19 mouse cellular contexts compared by ENCODE assay signal in the genomic region with DNA sequence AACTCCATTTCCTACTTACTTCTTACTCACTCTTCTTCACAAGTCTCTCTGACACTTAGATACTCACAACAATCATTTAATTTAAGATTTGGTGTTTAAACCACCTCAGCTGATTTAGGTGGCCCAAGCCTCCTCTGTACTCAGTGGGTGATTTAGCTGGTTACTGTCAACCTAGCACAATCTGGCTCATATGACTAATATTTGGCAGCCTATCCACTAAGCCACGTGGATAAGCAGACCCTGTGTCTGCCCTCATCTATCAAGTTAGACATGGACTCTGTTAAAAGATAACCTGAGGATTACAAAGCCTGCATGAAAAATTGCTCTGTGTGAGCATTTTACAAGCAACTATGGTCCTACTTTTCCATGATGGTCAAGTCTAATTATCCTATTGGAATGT. TPM values are rescaled to one million over a fixed set of nuclear protein-coding genes. Genes with fewer than 3 reads are reported as not detected.
"Had no signal": no experiment of that assay in that cellular context is flagged by ENCODE, and none has a peak within 500 bp of the region (broad histone marks: within the 10 kb centered on the region; RNA-seq: fewer than 3 reads in every experiment).

No protein-coding gene starts in this region.

- DNase-seq: left cerebral cortex, postnatal 4 days; liver, postnatal 0 days; lung, embryonic 14.5 days; lung, postnatal 36 days; midbrain, embryonic 14.5 days; thymus, adult 18-20 months; thymus, postnatal 36 days had no signal

- ATAC-seq: intestine, embryonic 15.5 days; liver, postnatal 0 days; lung, postnatal 0 days had no signal

- H3K9me3 ChIP-seq: intestine, embryonic 15.5 days; limb, embryonic 12.5 days; limb, embryonic 15.5 days; megakaryocyte, embryonic 14.5 days; midbrain, embryonic 10.5 days had no signal

- H3K9ac ChIP-seq: intestine, embryonic 15.5 days; limb, embryonic 12.5 days; limb, embryonic 15.5 days; liver, embryonic 14.5 days; liver, postnatal 0 days; lung, embryonic 14.5 days had no signal

- H3K4me2 ChIP-seq: intestine, embryonic 15.5 days; limb, embryonic 12.5 days; limb, embryonic 15.5 days; liver, embryonic 11.5 days; lung, embryonic 14.5 days had no signal

- H3K36me3 ChIP-seq: intestine, embryonic 15.5 days; limb, embryonic 12.5 days; limb, embryonic 15.5 days; midbrain, embryonic 10.5 days had no signal

- H3K4me3 ChIP-seq: intestine, embryonic 15.5 days; layer of hippocampus, adult 2 months; limb, embryonic 12.5 days; limb, embryonic 15.5 days; megakaryocyte, embryonic 14.5 days; midbrain, embryonic 10.5 days had no signal

- H3K4me1 ChIP-seq: intestine, embryonic 15.5 days; limb, embryonic 12.5 days; limb, embryonic 15.5 days; megakaryocyte, embryonic 14.5 days; midbrain, embryonic 10.5 days had no signal

- H3K27me3 ChIP-seq: intestine, embryonic 15.5 days; limb, embryonic 12.5 days; limb, embryonic 15.5 days; megakaryocyte, embryonic 14.5 days had no signal

- H3K27ac ChIP-seq: intestine, embryonic 15.5 days; layer of hippocampus, adult 2 months; limb, embryonic 12.5 days; limb, embryonic 15.5 days; liver, embryonic 14.5 days; midbrain, embryonic 10.5 days had no signal

RNA-seq across cellular contexts. Expression of gene Crb1, which starts 19.7 kb away (rescaled TPM):
- polyA plus RNA-seq: large intestine, adult 2 months; limb, embryonic 15.5 days; liver, embryonic 14.5 days; liver, postnatal 0 days; lung, embryonic 14.5 days; small intestine, adult 2 months; spleen, adult 2 months had no signal
